In genomic region chr10:96370547-96371320, GRCm38 (mm10) we compare ENCODE assay signal across 9 mouse cellular contexts.
DNase-seq lines count a peak whose midpoint lies in the region; ATAC-seq lines count a peak whose summit lies in the region.
"Had no signal": no experiment of that assay in that cellular context is flagged by ENCODE, and none has a peak within 500 bp of the region (broad histone marks: within the 10 kb centered on the region; RNA-seq: fewer than 3 reads in every experiment).

No protein-coding gene starts in this region.

- no peak overlapping the region for H3K4me3 ChIP-seq in embryonic facial prominence, embryonic 14.5 days (ENCODE audit: low read depth, low read length)
- H3K4me3 ChIP-seq in midbrain, embryonic 11.5 days (ENCODE audit: low read depth, low read length): no peak overlapping the region
- H3K4me3 ChIP-seq: embryonic facial prominence, embryonic 12.5 days had no signal

- H3K4me2 ChIP-seq in embryonic facial prominence, embryonic 14.5 days (ENCODE audit: low read depth, low read length): peak overlapping the region; percentile 35
- H3K4me2 ChIP-seq in midbrain, embryonic 11.5 days: peak overlapping the region; percentile 21; the same call in 1 of the 2 replicates
- H3K4me2 ChIP-seq: embryonic facial prominence, embryonic 12.5 days had no signal

- no peaks in the 10 kb centered on the region for H3K36me3 ChIP-seq in embryonic facial prominence, embryonic 14.5 days (ENCODE audit: control insufficient read depth, insufficient read depth, low read length)
- H3K36me3 ChIP-seq in midbrain, embryonic 11.5 days (ENCODE audit: control insufficient read depth, insufficient read depth, low read length): no peaks in the 10 kb centered on the region
- H3K36me3 ChIP-seq: embryonic facial prominence, embryonic 12.5 days had no signal

- no peak overlapping the region for H3K27ac ChIP-seq in embryonic facial prominence, embryonic 14.5 days (replicated peaks; ENCODE audit: low read depth, low read length)
- H3K27ac ChIP-seq in midbrain, embryonic 11.5 days (ENCODE audit: low read depth, low read length): no peak overlapping the region
- H3K27ac ChIP-seq: embryonic facial prominence, embryonic 12.5 days had no signal

- H3K4me1 ChIP-seq in embryonic facial prominence, embryonic 14.5 days (ENCODE audit: control insufficient read depth, insufficient read depth, low read length): peaks cover 14% of the 10 kb centered on the region; the same call in 1 of the 2 replicates
- no peaks in the 10 kb centered on the region for H3K4me1 ChIP-seq in midbrain, embryonic 11.5 days (ENCODE audit: control insufficient read depth, insufficient read depth, low read length)

- 67% methylated on average over 21 of the region's 21 CpGs for WGBS in embryonic facial prominence, embryonic 14.5 days
- WGBS in midbrain, embryonic 11.5 days: 58% methylated on average over 21 of the region's 21 CpGs

- no peak for DNase-seq in frontal cortex, adult 2 months (ENCODE audit: extremely low spot score in 1 of 2, low spot score in 1 of 2)
- peak; percentile 98 for DNase-seq in CD4-positive helper T cell, adult 2 months (ENCODE audit: low read depth, low spot score)
- DNase-seq in embryonic facial prominence, embryonic 14.5 days (ENCODE audit: low spot score): peak; percentile 62
- DNase-seq in kidney, postnatal 10 days: peak; percentile 33
- DNase-seq in midbrain, embryonic 11.5 days (ENCODE audit: low spot score, missing footprints): peak; percentile 88
- DNase-seq in spleen, postnatal 36 days (ENCODE audit: low spot score in 2 of 2): peak; percentile 96
- DNase-seq in urinary bladder, postnatal 14 days (ENCODE audit: low spot score): no peak

- H3K9ac ChIP-seq in embryonic facial prominence, embryonic 14.5 days (ENCODE audit: low read depth, low read length): 0 out of 2 replicates have a peak overlapping the region, but pooled peaks have one; percentile 8
- no peak overlapping the region for H3K9ac ChIP-seq in midbrain, embryonic 11.5 days (ENCODE audit: low read length)
- H3K9ac ChIP-seq: embryonic facial prominence, embryonic 12.5 days had no signal

- no peaks in the 10 kb centered on the region for H3K9me3 ChIP-seq in embryonic facial prominence, embryonic 14.5 days (ENCODE audit: control insufficient read depth, low read length)
- no peaks in the 10 kb centered on the region for H3K9me3 ChIP-seq in midbrain, embryonic 11.5 days (ENCODE audit: control insufficient read depth, low read length)
- H3K9me3 ChIP-seq: embryonic facial prominence, embryonic 12.5 days had no signal

- ATAC-seq in frontal cortex, adult (ENCODE audit: low TSS enrichment): peak; percentile 51
- ATAC-seq in embryonic facial prominence, embryonic 14.5 days (ENCODE audit: low read depth): peak; percentile 67; the same call in 1 of the 2 replicates
- ATAC-seq in midbrain, embryonic 11.5 days (ENCODE audit: low FRiP score): 0 out of 2 replicates have a peak, but pooled peaks have one; percentile 27

- H3K27me3 ChIP-seq in embryonic facial prominence, embryonic 14.5 days (replicated peaks; ENCODE audit: control insufficient read depth, insufficient read depth, low read length): no peaks in the 10 kb centered on the region
- H3K27me3 ChIP-seq in midbrain, embryonic 11.5 days (ENCODE audit: control insufficient read depth, insufficient read depth, low read length): no peaks in the 10 kb centered on the region
- H3K27me3 ChIP-seq: embryonic facial prominence, embryonic 12.5 days had no signal

Comparison
In these comparisons a context has a peak if more than half of its experiments do, and no peak if none do; other contexts are left out.
1. DNase-seq: peak in CD4-positive helper T cell, adult 2 months (single experiment), embryonic facial prominence, embryonic 14.5 days (single experiment), kidney, postnatal 10 days (single experiment), midbrain, embryonic 11.5 days (single experiment) and spleen, postnatal 36 days (2 of 2); none in frontal cortex, adult 2 months (0 of 2) and urinary bladder, postnatal 14 days (single experiment).
2. Peak in every context shown above with its lines, with median percentiles within 50 percentile points of each other: ATAC-seq.